Mouse (Mus musculus) bone marrow, adult 2 months (tissue): ENCODE data around the gene B4galt5.

Experiments used
- CTCF ChIP-seq: fragments of 200-500 bp; IDR thresholded peaks from 2 replicates; pipeline ENCODE4 v1.5.1; 2011; ENCODE audit warnings: low read length, control low read depth; ENCODE audit not compliant: control insufficient read depth, insufficient read depth
- POLR2A ChIP-seq: fragments of 200-500 bp; IDR thresholded peaks from 2 replicates; pipeline ENCODE4 v1.6.1; 2011; ENCODE audit warnings: low read depth, mild to moderate bottlenecking, control low read depth, low read length, borderline replicate concordance; ENCODE audit not compliant: control insufficient read depth

GRCm38 (mm10) chr2:167305382-167306272 lies 43.4 kb downstream of the B4galt5 start:
- TF ChIP-seq CTCF (no peak), POLR2A (no peak)
